Mouse (Mus musculus) erythroid progenitor cell, adult 5-6 weeks (primary cell): ENCODE data around the gene Rassf6. TPM values are rescaled to one million over a fixed set of nuclear protein-coding genes. Genes with fewer than 3 reads are reported as not detected.

Experiments used
- ATAC-seq: replicated peaks from 2 replicates; pipeline ENCODE4 v1.8.0; 2016; ENCODE audit warnings: moderate number of reproducible peaks, mild to moderate bottlenecking, moderate TSS enrichment, inconsistent platforms; ENCODE audit not compliant: poor library complexity, low FRiP score, severe bottlenecking
- total RNA-seq, 2 experiments: library from RNA; stranded (forward) in 1 of 2; stranded (reverse) in 1 of 2; fragments of 150-400 nt in 1 of 2; fragments of 186-747, 209-891 nt in 1 of 2; gene quantifications; 2 replicates each; pipeline versions ENCODE4 v1.2.3 to v1.2.4; 2015 to 2017; ENCODE audit warnings: low replicate concordance in 2 of 2

Rassf6 gene
- total RNA-seq (2015; ENCODE audit: low replicate concordance) (not detected in 2 replicates), total RNA-seq (2017; ENCODE audit: low replicate concordance) (not detected in 2 replicates)

DNA sequence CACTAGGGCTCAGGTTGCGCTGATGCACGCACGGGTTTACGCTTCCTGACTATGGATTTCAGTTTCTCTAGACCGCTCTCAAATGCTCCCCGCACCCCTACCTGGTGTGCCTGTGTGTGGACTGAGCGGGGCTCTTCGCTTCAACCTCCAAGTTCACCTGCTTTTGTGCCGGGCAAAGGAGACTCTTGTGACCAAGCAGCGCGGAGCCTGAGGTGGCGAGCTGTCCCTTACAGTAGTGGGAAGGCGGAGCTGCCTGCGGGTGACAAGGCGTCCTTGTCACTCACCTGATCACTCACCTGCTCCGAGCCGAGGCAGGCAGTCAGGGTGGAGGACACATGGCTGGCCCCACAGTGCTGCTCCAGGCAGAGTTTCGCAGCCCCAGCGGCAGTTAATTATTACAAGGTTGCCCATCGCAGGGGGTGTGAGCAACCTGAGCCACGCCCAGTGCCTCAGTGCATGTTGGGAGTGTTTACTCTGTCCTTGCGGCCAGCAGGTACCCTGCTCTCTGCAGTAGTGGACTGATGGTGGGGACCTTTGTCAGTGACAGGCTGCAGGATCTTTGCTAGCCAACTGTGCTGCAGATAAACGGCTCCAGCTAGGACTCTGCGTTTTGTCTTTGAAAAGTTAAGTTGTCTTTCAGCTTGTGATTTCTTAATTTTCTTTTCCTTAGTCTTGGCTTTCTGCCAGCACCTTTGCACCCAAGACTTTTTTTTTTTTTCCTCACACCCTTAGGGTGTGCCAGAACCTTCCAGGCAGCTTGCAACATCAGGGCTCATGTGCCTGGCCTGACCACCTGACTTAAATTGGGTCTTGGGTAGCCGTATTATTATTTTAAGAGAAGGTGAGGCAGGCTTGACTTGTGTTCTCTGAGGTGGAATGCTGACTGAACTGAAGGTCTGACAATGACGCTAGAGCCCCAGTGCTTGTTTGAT is at the start of gene Rassf6:
Rassf6 (minus strand) TSS at position 372 of the 932 bp plus-strand sequence.
- ATAC-seq, result no peak

DNA sequence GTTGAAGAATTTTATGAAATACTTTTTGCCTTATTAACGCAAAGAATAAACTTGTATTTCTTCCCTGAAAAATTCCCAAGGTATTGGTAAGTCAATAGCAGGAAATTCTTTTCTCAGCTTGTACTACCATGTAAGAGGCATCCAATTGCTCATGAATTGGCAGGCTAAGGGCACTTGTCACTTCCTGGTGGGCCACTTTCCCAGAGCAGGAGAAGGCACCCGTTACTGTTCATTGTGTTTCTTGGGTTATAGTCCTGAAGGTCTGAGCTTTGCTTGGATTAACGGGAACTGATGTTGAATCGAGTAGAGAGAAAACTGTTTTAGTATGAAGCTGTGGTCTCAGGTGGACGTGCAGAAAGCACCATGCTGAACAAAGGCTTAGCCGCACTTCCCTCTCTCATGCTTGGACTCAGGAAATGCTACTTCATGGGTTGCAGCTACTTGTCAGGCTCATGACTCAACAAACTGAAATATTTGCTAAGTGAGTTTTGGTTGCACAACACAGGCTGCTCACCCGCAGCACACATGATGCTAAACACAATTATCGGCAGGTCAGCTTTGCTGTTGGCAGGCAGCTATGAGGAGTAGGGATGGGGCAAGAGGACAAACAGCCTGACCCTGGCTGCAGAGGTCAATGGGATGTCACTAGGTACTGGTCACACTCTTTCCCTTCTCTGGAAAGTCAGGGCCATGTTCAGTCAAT is 49.1 kb upstream of the Rassf6 start:
- no peak for ATAC-seq

- ATAC-seq, result no peak
Measured at GRCm38 (mm10) chr5:90687913-90688312, 47.5 kb upstream of the Rassf6 start.

DNA sequence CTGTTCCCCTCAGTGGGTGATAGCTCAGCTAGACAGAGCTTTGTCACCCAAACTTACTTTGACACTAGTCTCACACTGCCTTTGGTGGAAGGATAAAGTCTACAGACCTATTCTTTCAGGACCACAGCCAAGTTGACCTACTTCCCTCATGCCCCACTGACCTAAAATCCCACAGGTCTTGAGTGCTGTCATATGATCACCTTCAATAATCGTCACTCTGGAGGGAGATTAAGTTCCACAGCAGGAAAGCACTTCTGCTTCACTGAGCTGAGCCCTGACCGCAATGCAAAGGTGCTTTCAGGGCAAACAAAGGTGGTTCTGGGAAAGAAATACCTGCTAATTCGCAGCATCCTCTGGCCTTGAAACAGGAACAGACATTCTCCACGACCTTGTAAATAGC is 44.5 kb upstream of the Rassf6 start:
- ATAC-seq, result no peak

- no peak for ATAC-seq
Measured at GRCm38 (mm10) chr5:90681842-90682241, 41.4 kb upstream of the Rassf6 start.

- no peak for ATAC-seq
Measured at GRCm38 (mm10) chr5:90677560-90677959, 37.1 kb upstream of the Rassf6 start.

DNA sequence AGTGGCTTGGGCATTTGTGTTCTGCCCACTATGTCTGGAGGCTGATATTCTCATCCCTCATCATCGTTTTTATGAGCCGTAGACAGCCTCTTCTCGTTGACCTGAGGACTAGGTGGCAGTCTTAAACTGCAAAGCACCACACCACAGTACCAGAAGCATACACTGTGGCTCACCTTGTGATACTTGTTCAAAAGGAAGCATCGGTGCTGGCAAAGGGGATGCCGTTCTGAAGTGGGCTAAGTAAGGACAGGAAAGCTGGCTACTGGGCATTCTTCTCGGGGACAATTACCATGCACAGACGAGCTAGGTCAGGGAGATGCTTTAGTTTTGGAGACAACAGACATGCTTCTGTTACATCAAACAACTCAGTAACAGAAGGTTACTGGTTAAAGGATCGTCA is 21.4 kb upstream of the Rassf6 start:
- no peak for ATAC-seq

DNA sequence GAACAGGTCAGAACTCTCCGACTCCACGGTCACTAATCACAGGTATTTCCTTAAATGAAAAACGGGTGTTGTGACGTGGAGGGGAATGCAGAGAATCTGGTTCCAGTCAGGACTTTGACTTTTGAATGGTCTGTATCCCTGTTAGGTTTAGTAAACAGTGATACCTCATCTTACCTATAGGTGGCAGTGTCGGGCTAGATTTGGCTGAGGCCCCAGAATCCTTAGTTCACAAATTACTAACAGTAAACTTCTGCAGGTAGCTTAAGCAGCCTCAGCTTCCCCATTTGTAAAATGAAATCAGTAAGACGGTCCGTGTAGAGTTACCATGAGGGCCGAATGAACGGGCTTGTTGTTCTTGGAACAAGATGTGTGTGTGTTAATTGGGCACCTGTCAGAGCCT is 21.0 kb upstream of the Rassf6 start:
- ATAC-seq, result peak; percentile 59; the same call in 1 of the 2 replicates

GRCm38 (mm10) chr5:90660411-90660810 is 20.0 kb upstream of the Rassf6 start:
- ATAC-seq, result no peak

DNA sequence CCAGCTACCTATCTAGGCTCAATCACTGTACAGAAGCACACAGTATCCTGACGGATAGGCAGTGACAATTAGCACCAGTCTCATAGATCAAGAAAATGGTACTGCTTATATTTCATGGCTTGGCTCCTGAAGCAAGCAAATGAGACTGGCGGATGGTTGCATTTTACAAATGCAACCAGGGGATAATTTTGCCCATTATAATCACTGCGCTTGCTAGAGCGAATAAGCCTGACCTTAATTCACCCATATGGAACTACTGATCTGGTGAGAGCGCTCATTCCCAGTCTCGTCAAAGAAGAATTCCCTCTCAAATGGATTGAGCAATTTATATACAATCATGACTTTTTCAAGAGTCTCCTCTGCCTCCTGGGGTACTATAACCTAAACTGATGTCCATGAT is 16.2 kb upstream of the Rassf6 start:
- no peak for ATAC-seq

GRCm38 (mm10) chr5:90655891-90656290 is 15.4 kb upstream of the Rassf6 start:
- ATAC-seq, result no peak

DNA sequence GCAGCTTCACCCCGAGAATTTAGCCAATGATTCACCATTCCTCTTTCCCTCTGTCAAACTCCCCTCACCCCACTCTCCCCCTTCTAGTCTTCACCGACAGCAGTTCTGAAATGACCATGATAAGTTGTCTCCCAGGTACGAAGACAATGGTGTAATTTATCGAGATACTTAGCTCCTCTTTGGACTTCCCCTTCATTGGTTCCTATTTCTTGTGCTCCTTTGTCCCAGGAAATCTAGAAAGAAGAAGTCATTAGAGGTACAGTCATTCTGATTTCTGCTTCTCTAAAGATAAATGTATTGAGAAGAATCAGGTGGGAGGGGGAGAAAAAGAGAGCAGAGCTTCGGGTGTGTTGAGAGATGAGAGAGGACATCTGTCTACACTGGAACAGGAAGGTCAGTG is 14.3 kb upstream of the Rassf6 start:
- no peak for ATAC-seq

DNA sequence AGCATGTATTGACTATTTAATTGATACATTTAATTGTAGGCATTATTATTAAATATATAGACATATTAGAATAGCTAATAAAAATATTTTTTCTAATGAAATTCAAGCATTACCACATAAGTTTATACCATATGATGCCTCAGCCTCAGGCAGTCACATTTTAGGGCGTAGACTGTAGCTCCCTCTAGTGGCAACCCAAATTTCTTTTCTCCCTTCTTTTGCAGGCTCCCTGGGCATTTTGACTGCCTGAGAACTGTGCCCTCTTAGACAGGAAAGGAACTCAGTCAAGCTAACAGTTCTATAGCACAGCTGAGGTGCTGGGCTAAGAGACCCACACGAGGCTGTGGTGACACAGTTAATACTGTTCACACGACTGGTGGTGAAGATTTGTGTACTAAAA is 12.3 kb upstream of the Rassf6 start:
- no peak for ATAC-seq

GRCm38 (mm10) chr5:90650466-90651150 is 10.2 kb upstream of the Rassf6 start:
- no peak for ATAC-seq

DNA sequence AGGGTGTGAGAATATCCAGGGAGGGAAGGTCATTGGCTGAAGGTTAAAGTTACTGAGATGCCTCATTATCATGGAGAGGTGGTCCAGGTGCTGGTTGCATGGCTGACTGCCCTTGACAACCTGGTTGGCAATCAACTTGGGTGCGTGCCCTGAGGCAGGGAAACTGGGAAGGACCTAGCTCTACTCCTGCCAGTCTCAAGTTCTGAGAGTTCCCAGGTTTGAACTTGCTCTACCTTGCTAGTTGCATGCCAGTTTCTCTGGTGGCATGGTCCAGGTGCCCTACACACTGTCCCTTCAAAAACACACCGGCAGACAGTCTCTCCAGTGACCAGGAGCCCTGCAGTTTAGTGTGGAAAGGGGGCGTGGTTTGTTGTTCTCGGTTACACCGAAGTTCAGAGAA is 7.0 kb upstream of the Rassf6 start:
- ATAC-seq, result no peak

DNA sequence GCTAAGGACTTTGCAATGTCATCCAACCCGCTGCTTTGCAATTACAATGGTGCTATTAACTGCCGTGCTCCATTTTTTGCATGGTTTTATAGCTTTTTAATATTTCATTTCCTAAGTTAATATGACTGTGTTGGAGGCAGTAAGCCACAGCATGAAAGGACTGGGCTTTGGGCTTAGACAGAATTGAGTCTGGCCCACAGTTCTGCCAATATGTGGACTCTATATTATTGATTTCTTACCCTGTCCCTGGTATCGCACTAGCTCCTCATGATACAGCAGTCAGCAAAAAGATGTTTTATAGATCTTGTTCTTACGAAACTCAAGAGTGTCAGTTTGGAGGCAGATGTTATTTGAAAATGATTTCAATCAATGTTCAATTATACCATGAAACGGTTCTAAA is 5.9 kb upstream of the Rassf6 start:
- no peak for ATAC-seq

DNA sequence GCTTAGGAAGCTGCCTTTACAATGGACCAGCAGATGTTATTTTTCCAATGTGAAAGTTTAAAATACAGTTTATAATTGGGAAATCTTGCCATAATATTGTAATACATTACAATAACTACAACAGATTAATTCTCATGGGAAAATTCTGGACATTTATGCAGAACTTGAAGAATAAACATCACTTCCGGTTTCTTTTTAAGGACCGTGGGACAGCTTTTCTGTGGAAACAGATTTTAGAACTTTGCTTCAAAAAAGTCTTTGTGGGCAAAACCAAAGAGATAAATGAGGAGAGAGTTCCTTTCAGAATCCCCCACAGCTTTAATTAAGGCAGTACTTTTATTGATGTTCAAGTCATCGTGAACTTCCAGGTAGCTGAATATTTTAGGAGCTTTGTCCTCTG is 5.1 kb upstream of the Rassf6 start:
- ATAC-seq, result no peak

- ATAC-seq, result no peak
Measured at GRCm38 (mm10) chr5:90641218-90641610, 757 bp upstream of the Rassf6 start.

GRCm38 (mm10) chr5:90634885-90635284 is 5.6 kb downstream of the Rassf6 start:
- ATAC-seq, result no peak

DNA sequence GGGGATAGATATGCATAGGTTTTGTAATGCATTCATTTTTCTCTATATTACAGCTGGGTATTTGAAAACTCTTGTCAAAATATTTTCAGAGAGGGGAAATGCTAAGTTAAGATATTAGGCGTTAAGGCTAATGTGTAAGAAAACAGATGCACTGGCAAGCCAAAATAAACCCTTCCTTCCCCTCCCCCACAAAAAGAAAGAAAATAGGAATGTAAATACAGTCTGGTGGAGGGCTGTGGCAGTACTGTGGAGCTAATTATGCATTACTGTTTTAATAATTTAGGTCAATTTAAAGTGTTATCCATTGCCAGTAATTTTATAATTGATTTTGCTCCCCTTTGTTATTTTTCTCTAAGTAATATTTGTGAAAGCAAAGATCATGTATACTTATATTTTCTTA is 11.9 kb downstream of the Rassf6 start:
- no peak for ATAC-seq
